Mouse (Mus musculus) embryo, embryonic 10 days (tissue): ENCODE data around the gene Gm17482.
"Not testable (repeated sequence)": the region's sequence is repeated elsewhere in the genome, so short reads cannot be mapped to it uniquely, and the experiment has no call there.

ENCODE experiments used
- DNase-seq: peaks from one replicate; pipeline ENCODE4 v3.0.0-alpha.2; 2015; ENCODE audit warnings: low spot score

Gene Gm17482

DNA sequence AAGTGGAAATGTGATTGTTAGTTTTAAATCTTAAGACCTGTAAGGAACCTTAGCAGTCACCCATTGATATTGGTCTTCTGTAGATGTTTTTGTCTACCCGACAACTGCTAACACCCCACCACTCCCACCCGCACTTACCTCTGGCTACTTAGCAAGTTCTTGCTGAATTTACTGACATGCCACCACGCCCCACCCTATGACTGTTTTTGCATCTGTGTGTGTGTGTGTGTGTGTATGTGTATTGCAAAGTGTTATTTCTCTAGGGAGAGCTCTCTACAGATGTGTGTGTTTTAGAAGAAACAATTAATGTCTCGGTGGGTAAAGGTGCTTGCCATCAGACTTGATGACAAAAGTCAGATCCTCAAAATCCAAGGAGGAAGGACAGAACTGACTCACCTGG, at the start of gene Gm17482:
Gene Gm17482, plus strand, starts transcription at position 301 of the 400 bp plus-strand sequence.
- no peak for DNase-seq

DNA sequence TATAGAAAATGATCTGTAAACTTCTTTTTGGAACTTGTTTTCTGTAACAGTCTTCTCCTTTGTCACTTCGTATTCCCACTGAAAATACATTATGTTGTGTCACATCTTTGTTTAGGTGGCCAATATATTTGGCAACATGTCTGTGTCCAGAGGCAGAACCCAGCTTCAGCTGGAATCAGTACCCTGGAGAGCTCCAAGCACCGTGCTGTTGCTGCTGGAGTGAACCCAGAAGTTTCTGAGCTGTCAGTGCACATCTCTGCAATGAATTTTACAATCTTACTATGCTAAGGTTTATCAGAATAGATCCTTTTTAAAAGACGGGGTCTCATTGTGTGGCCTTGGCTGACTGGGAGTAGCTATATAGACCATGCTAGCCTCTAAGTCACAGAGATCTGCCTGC, 48.3 kb upstream of the Gm17482 start:
- peak; percentile 57 for DNase-seq

- DNase-seq = no peak
These were observed 46.0 kb upstream of the Gm17482 start for GRCm38 (mm10) chr6:115181094-115181493.

DNA sequence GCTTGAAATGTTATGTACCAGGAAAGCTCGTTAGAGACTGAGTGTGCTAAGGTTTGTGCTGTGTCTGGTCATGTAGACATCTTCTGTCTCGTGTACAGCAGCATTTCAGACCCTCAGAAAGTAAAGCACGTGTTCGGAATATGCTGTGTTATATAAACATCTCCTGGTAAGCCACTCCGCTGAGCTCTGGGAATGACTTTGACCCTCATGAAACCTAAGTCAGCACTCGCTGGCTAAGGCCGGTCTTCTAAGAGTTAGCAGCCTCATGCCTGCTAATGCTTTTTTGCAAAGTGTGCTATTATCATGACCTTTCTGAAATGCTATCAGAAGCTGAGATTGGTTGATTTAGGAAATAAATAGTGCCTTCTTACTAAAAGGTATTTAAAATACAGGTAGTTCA, 36.0 kb upstream of the Gm17482 start:
- no peak for DNase-seq

- no peak for DNase-seq
These were observed 26.4 kb upstream of the Gm17482 start for GRCm38 (mm10) chr6:115200753-115201152.

GRCm38 (mm10) chr6:115203029-115203428, 24.1 kb upstream of the Gm17482 start:
- no peak for DNase-seq

DNA sequence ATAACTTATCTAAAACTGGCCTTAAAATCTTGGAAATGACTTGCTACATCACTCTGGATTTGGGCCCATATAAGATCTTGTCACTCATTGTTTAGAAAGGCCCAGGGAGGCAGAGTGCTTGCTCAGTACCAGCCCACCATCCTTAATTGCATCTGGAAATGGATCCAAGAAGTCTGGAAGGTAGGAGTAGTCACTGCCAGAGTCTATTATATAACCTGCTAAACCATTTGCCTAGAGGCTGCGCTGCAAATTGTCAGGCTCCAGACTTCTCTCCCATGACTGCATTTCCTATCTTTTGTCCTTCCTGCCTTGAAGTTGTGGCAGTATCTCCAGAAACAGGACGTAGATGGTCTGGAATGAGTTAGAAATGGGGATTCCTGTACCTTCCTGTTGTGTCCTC, 17.0 kb upstream of the Gm17482 start:
- DNase-seq = no peak

GRCm38 (mm10) chr6:115210820-115211219, 16.3 kb upstream of the Gm17482 start:
- no peak for DNase-seq

GRCm38 (mm10) chr6:115212132-115212903, 14.8 kb upstream of the Gm17482 start:
- DNase-seq = no peak

- no peak for DNase-seq
These were observed 14.0 kb upstream of the Gm17482 start for GRCm38 (mm10) chr6:115213129-115213528.

DNA sequence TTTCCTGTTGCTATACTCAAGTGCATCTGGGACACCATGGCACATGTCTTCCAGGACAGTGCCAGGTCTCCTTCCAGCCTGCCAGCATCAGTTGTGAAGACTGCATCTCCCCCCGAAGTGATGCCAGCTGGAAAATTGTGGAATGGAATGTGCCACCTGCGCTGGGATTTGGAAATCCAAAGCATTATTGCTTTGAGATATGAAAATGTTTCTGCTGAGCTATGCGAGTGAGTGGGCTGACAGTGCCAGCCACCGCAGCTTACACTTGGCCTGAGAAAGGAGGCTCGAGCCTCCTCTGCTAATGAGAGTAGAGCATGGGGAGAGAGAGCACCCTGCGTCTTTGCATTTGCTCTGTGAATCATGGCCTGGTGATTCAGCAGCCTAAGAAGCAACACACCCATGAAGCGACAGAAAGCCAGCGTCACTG, 5.9 kb upstream of the Gm17482 start:
- no peak for DNase-seq

GRCm38 (mm10) chr6:115225519-115225918, 1.6 kb upstream of the Gm17482 start:
- DNase-seq = no peak

GRCm38 (mm10) chr6:115227529-115227928, 386 bp downstream of the Gm17482 start:
- peak; percentile 88 for DNase-seq

DNA sequence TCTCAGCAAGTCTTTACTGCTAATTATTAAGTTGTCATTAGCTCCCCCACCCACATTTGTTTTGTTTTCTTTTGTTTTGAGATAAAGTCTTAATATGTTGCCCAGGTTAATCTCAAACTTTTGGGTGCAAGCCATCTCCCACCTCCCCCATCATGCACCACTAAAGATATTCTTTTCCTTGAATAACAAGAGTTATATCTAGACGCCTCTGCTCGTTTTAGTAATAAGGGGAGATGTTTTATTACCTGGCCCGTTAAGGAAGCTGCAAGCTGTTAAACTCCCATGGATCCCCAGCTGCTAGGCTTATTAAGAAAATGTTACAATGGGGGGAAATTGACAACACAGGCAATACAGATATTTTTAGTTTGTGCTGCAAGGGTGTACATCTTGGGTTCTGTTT, 3.4 kb downstream of the Gm17482 start:
- no peak for DNase-seq

GRCm38 (mm10) chr6:115231836-115232235, 4.7 kb downstream of the Gm17482 start:
- no peak for DNase-seq

DNA sequence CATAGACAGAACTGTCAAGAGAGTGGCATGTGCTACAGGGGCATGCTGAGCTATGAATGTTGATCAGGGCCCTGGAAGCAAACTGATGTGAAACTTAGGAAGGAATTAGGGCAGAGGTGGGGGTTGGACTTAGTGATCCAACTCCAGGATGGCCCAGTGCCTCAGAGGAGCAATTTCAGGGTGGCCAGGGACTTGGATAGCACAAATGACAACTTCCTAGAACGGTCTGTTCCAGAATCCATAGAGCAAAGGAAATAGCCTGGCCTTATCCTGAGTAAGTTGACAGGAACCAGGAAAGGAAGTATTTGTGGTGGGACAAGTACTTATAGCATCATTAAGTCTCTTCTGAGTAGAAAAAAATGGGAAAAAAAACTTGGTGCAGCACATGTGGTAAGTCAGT, 5.4 kb downstream of the Gm17482 start:
- no peak for DNase-seq

GRCm38 (mm10) chr6:115238031-115239027, 11.2 kb downstream of the Gm17482 start:
- DNase-seq = no peak

DNA sequence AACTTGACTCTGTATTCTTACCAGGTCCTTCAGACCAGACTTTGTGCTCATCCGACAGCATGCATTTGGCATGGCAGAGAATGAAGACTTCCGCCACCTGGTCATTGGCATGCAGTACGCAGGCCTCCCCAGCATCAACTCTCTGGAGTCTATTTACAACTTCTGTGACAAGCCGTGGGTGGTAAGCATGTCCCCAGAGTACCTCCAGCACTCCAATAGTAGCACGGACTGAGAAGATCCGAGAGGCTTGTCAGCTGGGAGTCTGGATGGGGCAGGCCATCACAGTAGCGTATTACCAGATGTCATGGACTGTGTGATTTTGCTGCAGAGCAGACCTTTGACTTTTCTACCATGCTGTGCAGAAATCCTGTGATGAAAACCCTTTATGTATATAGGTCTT, 12.2 kb downstream of the Gm17482 start:
- DNase-seq = no peak

DNA sequence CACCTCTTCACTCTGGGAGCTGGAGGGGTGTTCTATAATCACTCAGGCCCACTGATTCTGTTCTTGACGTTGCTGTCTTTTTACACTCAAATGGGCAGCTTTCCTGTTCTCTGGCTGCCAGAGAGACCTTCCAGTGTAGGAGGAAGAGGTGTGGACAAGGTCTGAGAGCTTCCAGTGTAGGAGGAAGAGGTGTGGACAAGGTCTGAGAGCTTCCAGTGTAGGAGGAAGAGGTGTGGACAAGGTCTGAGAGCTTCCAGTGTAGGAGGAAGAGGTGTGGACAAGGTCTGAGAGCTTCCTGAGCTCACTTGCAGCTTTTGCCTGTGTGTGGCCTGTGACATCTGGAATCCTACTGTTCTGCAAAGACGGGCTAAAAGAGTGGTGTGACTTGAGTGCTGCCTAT, 13.3 kb downstream of the Gm17482 start:
- DNase-seq = not testable (repeated sequence)

DNA sequence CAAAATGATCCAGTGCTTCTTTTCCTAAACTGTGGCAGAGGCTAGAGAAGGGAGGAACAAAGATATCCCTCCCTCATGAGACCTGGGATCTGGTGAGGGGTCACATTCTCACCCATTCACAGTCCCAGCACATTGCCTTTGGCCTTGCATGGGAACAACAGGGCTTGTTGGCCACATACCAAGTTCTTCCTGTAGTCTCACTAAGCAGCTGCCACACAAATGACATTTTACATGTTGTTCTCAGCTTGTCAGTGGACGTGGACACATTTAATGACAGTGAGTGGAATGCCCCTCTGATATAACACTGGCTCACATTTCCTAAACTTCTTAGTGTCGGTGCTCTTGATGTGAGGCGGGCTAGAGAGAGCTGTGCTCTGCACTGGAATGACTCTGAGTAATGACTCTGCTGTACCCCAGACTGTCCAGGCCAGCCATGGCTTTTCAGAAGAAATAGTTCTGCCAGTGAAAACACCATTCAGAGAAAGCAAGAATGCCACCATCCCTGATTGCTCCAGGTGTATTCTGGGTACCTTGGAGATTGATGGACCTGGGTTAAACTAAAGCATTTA, 14.1 kb downstream of the Gm17482 start:
- DNase-seq = no peak

DNA sequence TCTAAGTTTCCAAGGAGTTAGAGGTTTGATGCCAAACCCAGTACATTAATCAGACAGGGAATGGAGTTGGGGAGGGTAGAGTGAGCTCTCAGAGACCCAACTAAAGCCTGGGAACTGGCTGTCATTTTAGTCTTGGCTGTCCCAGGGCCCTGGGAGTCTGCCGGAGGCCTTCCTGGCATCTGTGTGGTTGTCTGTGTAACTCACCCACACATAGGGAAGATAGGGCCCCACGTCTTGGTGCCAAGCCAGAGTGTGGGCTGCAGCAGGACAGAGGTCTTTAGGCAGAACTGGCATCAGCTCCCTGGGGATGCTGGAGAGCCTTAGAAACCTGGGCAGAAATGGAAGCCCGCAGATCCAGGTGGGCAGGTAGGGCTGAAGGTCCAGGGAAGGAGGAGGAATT, 14.8 kb downstream of the Gm17482 start:
- DNase-seq = no peak

- DNase-seq = no peak
These were observed 17.1 kb downstream of the Gm17482 start for GRCm38 (mm10) chr6:115244222-115244621.
